Mouse (Mus musculus) macrophage (primary cell): ENCODE results near the gene Copa. TPM values are rescaled to one million over a fixed set of nuclear protein-coding genes. Genes with fewer than 3 reads are reported as not detected.

ENCODE experiments used
- polyA plus RNA-seq: library from polyadenylated mRNA; stranded (reverse); fragments of 250-400 nt; gene quantifications from 3 replicates; pipeline ENCODE4 v1.2.4, GENCODE M21; 2018; ENCODE audit warnings: inconsistent platforms

Gene Copa
- polyA plus RNA-seq, 1 experiment from 2014 or later = 187 TPM

Other genes with a start within 250 kb of the Copa start
- 552 to 1,435 TPM (median 764 TPM) in 3 replicates for gene Cd84, start 242.8 kb upstream of the Copa start, polyA plus RNA-seq
- gene Gm10521, start 186.9 kb upstream of the Copa start, polyA plus RNA-seq = 14.1 to 35.5 TPM (median 19.0 TPM) in 3 replicates
- 0.65 to 1.0 TPM (median 0.91 TPM) in 3 replicates for gene Slamf6, start 165.0 kb upstream of the Copa start, polyA plus RNA-seq
- 0.12 to 0.42 TPM (median 0.30 TPM) in 3 replicates for gene Vangl2, start 54.1 kb upstream of the Copa start, polyA plus RNA-seq
- gene Nhlh1, start 25.0 kb upstream of the Copa start, polyA plus RNA-seq = not detected in 3 replicates
- 95.2 to 110 TPM (median 102 TPM) in 3 replicates for gene Ncstn, start 266 bp downstream of the Copa start, polyA plus RNA-seq
- gene Pex19, start 44.2 kb downstream of the Copa start, polyA plus RNA-seq = 44.5 to 55.5 TPM (median 48.6 TPM) in 3 replicates
- gene Dcaf8, start 65.6 kb downstream of the Copa start, polyA plus RNA-seq = 45.9 to 68.0 TPM (median 67.8 TPM) in 3 replicates
- gene Pea15a, start 124.3 kb downstream of the Copa start, polyA plus RNA-seq = 269 to 545 TPM (median 282 TPM) in 3 replicates
- not detected in 3 replicates for gene Casq1, start 137.3 kb downstream of the Copa start, polyA plus RNA-seq
- not detected in 3 replicates for gene Atp1a4, start 175.9 kb downstream of the Copa start, polyA plus RNA-seq
- gene Igsf8, start 179.1 kb downstream of the Copa start, polyA plus RNA-seq = 26.8 to 55.6 TPM (median 36.2 TPM) in 3 replicates
- gene Atp1a2, start 215.5 kb downstream of the Copa start, polyA plus RNA-seq = not detected in 3 replicates
- 0.06 to 0.33 TPM in 2 of 3 replicates, not detected in the other for gene Kcnj9, start 246.8 kb downstream of the Copa start, polyA plus RNA-seq